Mouse (Mus musculus): ENCODE data around the gene Alox5. TPM values are rescaled to one million over a fixed set of nuclear protein-coding genes. Genes with fewer than 3 reads are reported as not detected.

The Alox5 gene
- total and polyA plus RNA-seq, 3 experiments: not detected

DNA sequence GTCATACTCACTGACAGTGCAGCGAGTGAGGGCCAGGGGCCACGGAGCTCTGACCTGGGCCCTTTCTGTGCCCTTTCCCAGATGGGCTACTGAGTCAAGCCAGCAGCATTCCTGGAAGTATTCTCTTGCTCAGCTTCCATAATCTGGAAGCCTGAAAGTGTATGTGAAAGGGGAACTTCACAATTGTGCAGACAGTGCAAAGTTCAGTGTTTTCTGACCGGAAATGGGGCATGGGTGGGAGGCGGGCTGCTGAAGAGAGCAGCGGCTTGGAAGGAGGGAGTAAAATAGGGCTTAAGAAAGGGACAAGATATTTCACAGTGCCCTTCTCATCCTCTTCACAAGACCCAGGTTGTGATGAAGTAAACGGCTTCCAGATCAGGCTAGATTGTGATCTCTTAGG is 21.4 kb downstream of the Alox5 start:
- TF ChIP-seq USF2 (conservative IDR thresholded peaks at IDR 0.05; ENCODE audit: low read depth, low read length) (no peak), TCF12 (IDR thresholded peaks at IDR 0.05; ENCODE audit: low read depth, low read length) (no peak), POLR2A (IDR thresholded peaks at IDR 0.05; ENCODE audit: low read depth, low read length) (no peak), SIN3A (IDR thresholded peaks at IDR 0.05; ENCODE audit: low read length) (no peak), EP300 (IDR thresholded peaks at IDR 0.05; ENCODE audit: low read length) (no peak), MEF2A (IDR thresholded peaks at IDR 0.05; ENCODE audit: borderline replicate concordance, low read depth, low read length) (no peak), MYC (IDR thresholded peaks at IDR 0.05; ENCODE audit: low read depth, low read length) (no peak), RCOR1 (conservative IDR thresholded peaks at IDR 0.05; ENCODE audit: low read depth, low read length) (no peak), HCFC1 (IDR thresholded peaks at IDR 0.05; ENCODE audit: low read depth, low read length) (no peak), MXI1 (IDR thresholded peaks at IDR 0.05; ENCODE audit: low read depth, low read length) (no peak), CHD2 (IDR thresholded peaks at IDR 0.05; ENCODE audit: low read length) (no peak), NELFE (IDR thresholded peaks at IDR 0.05; ENCODE audit: low read depth, low read length) (no peak)
- in situ Hi-C loops (cut with MboI; ENCODE audit: low pct_ligation_motif_present, low pct_unique_long_range_greater_than_20kb, low sequenced_read_pairs): no loop called here
- no peak overlapping the region for H3K4me3 ChIP-seq (replicated peaks in 1 of 3; ENCODE audit: low read depth in 2 of 3, low read length in 2 of 3, poor library complexity in 1 of 3)
- H3K9ac ChIP-seq (ENCODE audit: insufficient read depth, low read depth): no peak overlapping the region
- dilution Hi-C loops (cut with MboI; ENCODE audit: extremely low pct_ligation_motif_present, extremely low pct_unique_long_range_greater_than_20kb, low sequenced_read_pairs): no loop called here
- H3K4me1 ChIP-seq (ENCODE audit: control insufficient read depth in 1 of 2, insufficient read depth in 2 of 2): peaks cover 0 to 2% of the 10 kb centered on the region in 2 experiments; a peak in 3 of 4 replicates
- no peaks in the 10 kb centered on the region for H3K79me2 ChIP-seq (replicated peaks; ENCODE audit: control insufficient read depth, extremely low read depth, insufficient read depth, poor library complexity, severe bottlenecking)
- no peak overlapping the region for H3K27ac ChIP-seq (ENCODE audit: insufficient read depth, low read depth)
- no peaks in the 10 kb centered on the region for H3K36me3 ChIP-seq (replicated peaks in 1 of 2; ENCODE audit: control insufficient read depth in 1 of 2, insufficient read depth in 1 of 2, low read length in 1 of 2)
- no peak for DNase-seq (ENCODE audit: extremely low read depth)
- peak overlapping the region; percentile 2; the same call in 1 of the 2 replicates for H3K4me2 ChIP-seq (ENCODE audit: insufficient read depth, low read depth, poor library complexity, severe bottlenecking)
- H3K27me3 ChIP-seq (replicated peaks): no peaks in the 10 kb centered on the region
- H3K9me3 ChIP-seq (replicated peaks; ENCODE audit: low read length): peaks cover 2% of the 10 kb centered on the region

- Histone ChIP-seq H3K36me3 (replicated peaks in 1 of 2; ENCODE audit: control insufficient read depth in 1 of 2, insufficient read depth in 1 of 2, low read length in 1 of 2) (no peaks in the 10 kb centered on the region), H3K27me3 (replicated peaks) (no peaks in the 10 kb centered on the region), H3K27ac (ENCODE audit: insufficient read depth, low read depth) (no peak overlapping the region), H3K9ac (ENCODE audit: insufficient read depth, low read depth) (no peak overlapping the region), H3K4me3 (replicated peaks in 1 of 3; ENCODE audit: low read depth in 2 of 3, low read length in 2 of 3, poor library complexity in 1 of 3) (no peak overlapping the region), H3K79me2 (replicated peaks; ENCODE audit: control insufficient read depth, extremely low read depth, insufficient read depth, poor library complexity, severe bottlenecking) (no peaks in the 10 kb centered on the region), H3K4me2 (ENCODE audit: insufficient read depth, low read depth, poor library complexity, severe bottlenecking) (no peak overlapping the region), H3K4me1 (ENCODE audit: control insufficient read depth in 1 of 2, insufficient read depth in 2 of 2) (peaks cover 0 to 2% of the 10 kb centered on the region in 2 experiments; a peak in 3 of 4 replicates), H3K9me3 (replicated peaks; ENCODE audit: low read length) (peaks cover 2% of the 10 kb centered on the region)
- dilution Hi-C loops (cut with MboI; ENCODE audit: extremely low pct_ligation_motif_present, extremely low pct_unique_long_range_greater_than_20kb, low sequenced_read_pairs): no loop called here
- DNase-seq (ENCODE audit: extremely low read depth): no peak
- in situ Hi-C loops (cut with MboI; ENCODE audit: low pct_ligation_motif_present, low pct_unique_long_range_greater_than_20kb, low sequenced_read_pairs): no loop called here
- no peak for TF ChIP-seq ZC3H11A (IDR thresholded peaks at IDR 0.05; ENCODE audit: low read depth, low read length)
- no peak for TF ChIP-seq MEF2A (IDR thresholded peaks at IDR 0.05; ENCODE audit: borderline replicate concordance, low read depth, low read length)
- no peak for TF ChIP-seq POLR2AphosphoS2 (IDR thresholded peaks at IDR 0.05; ENCODE audit: low read depth, low read length)
- no peak for TF ChIP-seq TCF12 (IDR thresholded peaks at IDR 0.05; ENCODE audit: low read depth, low read length)
- TF ChIP-seq POLR2A (IDR thresholded peaks at IDR 0.05; ENCODE audit: low read depth, low read length): no peak
- peak; percentile 44 for TF ChIP-seq BHLHE40 (IDR thresholded peaks at IDR 0.05; ENCODE audit: low read depth, low read length)
- no peak for TF ChIP-seq MAFK (IDR thresholded peaks at IDR 0.05; ENCODE audit: insufficient replicate concordance, low read length)
- no peak for TF ChIP-seq PAX5 (IDR thresholded peaks at IDR 0.05; ENCODE audit: low read length)
Observed at GRCm38 (mm10) chr6:116438864-116439263, 22.1 kb downstream of the Alox5 start.

Measured in CH12.LX (cell line).